Mouse (Mus musculus): ENCODE results near the gene Myh11.

GRCm38 (mm10) chr16:14195427-14195826 is 95.7 kb downstream of the Myh11 start:
- TF ChIP-seq CTCF (IDR thresholded peaks at IDR 0.05; ENCODE audit: borderline replicate concordance, insufficient read depth, low read length) = peak; percentile 47; the same call in 1 of the 2 replicates
- no peak for TF ChIP-seq POLR2A (IDR thresholded peaks at IDR 0.05; ENCODE audit: low read depth, low read length)

Data from embryonic fibroblast, embryonic 13.5 days (primary cell).